Mouse (Mus musculus) intestine, postnatal 0 days (tissue): ENCODE data around the gene Emsy. TPM values are rescaled to one million over a fixed set of nuclear protein-coding genes. Genes with fewer than 3 reads are reported as not detected.

Experiments
- ATAC-seq: fragments of 200-750 bp; cut with Nextera tagmentation; 2 replicates; pipeline ENCODE4 v1.8.0; 2017; ENCODE audit warnings: mild to moderate bottlenecking, moderate TSS enrichment, moderate library complexity
- H3K27ac ChIP-seq: fragments of 300-500 bp; sonication (generic); 2 replicates; pipeline ENCODE4 v1.5.1; 2014; ENCODE audit warnings: mild to moderate bottlenecking, low read depth, low read length, moderate library complexity
- H3K27me3 ChIP-seq: fragments of 300-500 bp; sonication (generic); replicated peaks from 2 replicates; pipeline ENCODE4 v1.6.1; 2014; ENCODE audit warnings: low read length, mixed read lengths; ENCODE audit not compliant: control insufficient read depth, insufficient read depth
- H3K36me3 ChIP-seq: fragments of 300-500 bp; sonication (generic); 2 replicates; pipeline ENCODE4 v1.6.1; 2014; ENCODE audit warnings: mild to moderate bottlenecking, moderate library complexity; ENCODE audit not compliant: control insufficient read depth, insufficient read depth
- H3K4me1 ChIP-seq: fragments of 300-500 bp; sonication (generic); replicated peaks from 2 replicates; pipeline ENCODE4 v1.6.1; 2014; ENCODE audit warnings: antibody characterized with exemption, low read length, mixed read lengths; ENCODE audit not compliant: control insufficient read depth, insufficient read depth
- H3K4me2 ChIP-seq: fragments of 300-500 bp; sonication (generic); replicated peaks from 2 replicates; pipeline ENCODE4 v1.6.1; 2014; ENCODE audit warnings: low read depth, mild to moderate bottlenecking, moderate library complexity
- H3K4me3 ChIP-seq: fragments of 300-500 bp; sonication (generic); 2 replicates; pipeline ENCODE4 v1.5.1; 2014; ENCODE audit warnings: low read depth, low read length
- H3K9ac ChIP-seq: fragments of 300-500 bp; sonication (generic); 2 replicates; pipeline ENCODE4 v1.6.1; 2014; ENCODE audit warnings: mild to moderate bottlenecking, low read depth, low read length
- H3K9me3 ChIP-seq: fragments of 300-500 bp; sonication (generic); 2 replicates; pipeline ENCODE4 v1.6.1; 2016; ENCODE audit warnings: mixed run types; ENCODE audit not compliant: control insufficient read depth
- CTCF ChIP-seq: sonication (generic); IDR thresholded peaks from 2 replicates; pipeline ENCODE4 v1.5.1; 2016; ENCODE audit warnings: low read depth, mild to moderate bottlenecking, control low read depth, antibody characterized with exemption, moderate library complexity
- WGBS: fragments of 180-500 bp; shearing (Covaris S2); extraction: QIAGEN DNeasy Blood & Tissue Kit; methylation state at CpG from one replicate; pipeline ENCODE4 v1.1.7; 2014; 5-methylcytosine and 5-hydroxymethylcytosine counted together
- polyA plus RNA-seq: library from polyadenylated mRNA; unstranded; fragments of >200 nt; fragmentation: Nextera tagmentation; extraction: Ambion mirVana; gene quantifications from 2 replicates; pipeline ENCODE4 v1.2.1, GENCODE M21; 2015

Emsy gene
- polyA plus RNA-seq, 1 experiment from 2014 or later: 5.8 TPM

DNA sequence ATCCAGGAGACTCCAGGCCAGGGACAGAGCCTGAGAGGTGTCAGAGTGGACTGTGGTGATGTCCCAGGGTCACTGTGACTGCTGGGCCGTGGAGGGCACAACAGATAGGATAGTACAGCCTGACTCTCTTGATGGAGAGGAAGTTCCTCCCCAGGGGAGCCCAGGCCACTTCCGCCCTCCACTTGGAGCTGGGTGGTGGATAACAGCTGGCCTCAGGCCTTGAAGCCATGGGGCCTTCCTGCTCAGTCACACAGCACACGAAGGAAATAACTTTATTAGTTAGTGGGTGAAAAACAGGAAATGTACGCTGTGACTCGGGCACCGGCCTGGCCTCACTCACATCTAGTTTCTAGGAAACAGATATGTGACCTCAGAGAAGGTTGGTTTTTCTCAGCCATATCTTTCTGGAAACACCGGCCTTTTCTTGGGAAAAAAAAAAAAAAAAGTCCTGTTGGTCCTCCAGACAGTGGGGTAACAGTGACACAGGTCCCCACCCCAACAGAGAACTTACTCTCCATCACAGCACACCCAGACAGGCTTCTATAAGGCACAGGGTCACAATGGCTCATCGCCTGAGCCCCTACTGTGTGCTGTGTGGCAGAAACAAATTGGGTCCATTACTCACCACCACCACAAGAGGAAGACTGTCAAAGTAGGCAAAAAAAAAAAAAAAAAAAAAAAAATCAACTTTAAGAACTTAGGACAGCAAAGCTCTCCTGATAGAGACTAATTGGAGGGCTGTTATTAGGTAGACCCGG lies 91.8 kb downstream of the Emsy start:
- ATAC-seq: no peak
- Histone ChIP-seq H3K4me1 (no peaks in the 10 kb centered on the region; the same call in 1 of the 2 replicates), H3K4me3 (no peak overlapping the region), H3K9ac (no peak overlapping the region), H3K9me3 (no peaks in the 10 kb centered on the region), H3K36me3 (no peaks in the 10 kb centered on the region), H3K4me2 (no peak overlapping the region), H3K27me3 (no peaks in the 10 kb centered on the region), H3K27ac (peak overlapping the region; percentile 7; the same call in 1 of the 2 replicates)
- TF ChIP-seq CTCF: no peak
- WGBS: 64% methylated on average over 9 of the region's 9 CpGs

DNA sequence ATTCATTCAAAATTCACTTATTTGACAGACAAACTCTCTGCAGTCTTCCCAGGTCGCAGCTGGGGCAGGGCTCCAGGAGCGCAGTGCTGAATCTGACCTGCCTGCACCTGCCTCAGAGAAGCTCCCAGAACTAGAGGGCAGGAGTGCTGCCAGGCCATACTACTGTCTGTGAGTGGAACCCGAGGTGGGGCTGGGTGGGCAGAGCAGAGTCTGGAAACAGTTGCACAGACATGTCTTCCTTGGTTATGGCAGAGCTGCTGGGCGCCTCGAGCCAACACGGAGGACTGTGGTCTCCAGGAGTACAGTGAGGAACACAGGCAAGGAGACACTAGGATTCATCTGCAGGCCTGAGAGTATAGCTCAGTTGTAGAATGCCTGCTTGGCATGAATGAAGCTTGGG lies 92.6 kb downstream of the Emsy start:
- Histone ChIP-seq H3K9me3 (no peaks in the 10 kb centered on the region), H3K27ac (no peak overlapping the region), H3K27me3 (no peaks in the 10 kb centered on the region), H3K4me2 (no peak overlapping the region), H3K36me3 (no peaks in the 10 kb centered on the region), H3K4me1 (no peaks in the 10 kb centered on the region; the same call in 1 of the 2 replicates), H3K9ac (no peak overlapping the region), H3K4me3 (no peak overlapping the region)
- 92% methylated on average over 6 of the region's 6 CpGs for WGBS
- no peak for ATAC-seq
- TF ChIP-seq CTCF: no peak

DNA sequence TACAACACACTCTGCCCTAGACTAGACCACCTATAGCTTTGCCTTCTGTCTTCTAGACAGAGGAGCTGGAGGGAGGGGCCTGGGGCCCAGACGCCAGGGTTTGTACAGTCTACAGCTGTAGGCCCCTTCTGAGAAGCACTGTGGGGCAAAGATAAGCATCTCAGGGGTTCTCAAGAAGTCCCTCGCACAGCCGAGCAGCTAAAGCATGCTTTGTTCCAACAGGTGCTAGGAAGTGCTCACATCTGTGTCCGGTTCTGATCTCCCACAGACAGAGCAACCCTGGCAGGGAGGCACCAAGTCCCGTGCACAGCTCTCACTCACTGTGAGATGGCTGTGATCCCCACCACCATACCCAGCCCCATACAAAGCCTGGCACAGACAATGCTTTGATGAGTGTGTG lies 93.6 kb downstream of the Emsy start:
- Histone ChIP-seq H3K9ac (no peak overlapping the region), H3K9me3 (no peaks in the 10 kb centered on the region), H3K36me3 (no peaks in the 10 kb centered on the region), H3K4me2 (no peak overlapping the region), H3K27me3 (no peaks in the 10 kb centered on the region), H3K27ac (no peak overlapping the region), H3K4me3 (no peak overlapping the region), H3K4me1 (no peaks in the 10 kb centered on the region; the same call in 1 of the 2 replicates)
- TF ChIP-seq CTCF: no peak
- 68% methylated on average over 5 of the region's 5 CpGs for WGBS
- ATAC-seq: no peak

DNA sequence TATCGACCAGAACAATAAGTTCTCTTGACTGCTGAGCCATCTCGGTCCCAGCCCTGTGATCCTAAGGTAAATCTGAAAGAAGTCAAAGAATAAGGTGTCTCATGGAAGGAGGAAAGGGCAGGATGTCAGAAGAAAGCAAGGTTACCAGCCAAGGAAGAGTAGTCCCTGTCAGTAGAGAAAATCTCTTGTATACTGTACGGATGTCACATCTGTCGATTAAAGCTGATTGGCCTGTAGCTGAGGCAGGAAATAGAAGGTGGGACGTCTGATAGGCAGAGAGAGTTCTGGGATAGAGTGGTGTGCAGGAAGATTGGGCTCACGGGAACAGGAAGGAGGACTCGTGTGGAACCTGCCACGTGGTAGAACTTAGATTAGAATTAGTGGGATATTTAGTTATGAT lies 94.4 kb downstream of the Emsy start:
- TF ChIP-seq CTCF: no peak
- H3K4me2 ChIP-seq: no peak overlapping the region
- no peak overlapping the region for H3K9ac ChIP-seq
- no peaks in the 10 kb centered on the region for H3K9me3 ChIP-seq
- H3K27ac ChIP-seq: no peak overlapping the region
- no peaks in the 10 kb centered on the region for H3K27me3 ChIP-seq
- no peak overlapping the region for H3K4me3 ChIP-seq
- H3K4me1 ChIP-seq: no peaks in the 10 kb centered on the region; the same call in 1 of the 2 replicates
- no peaks in the 10 kb centered on the region for H3K36me3 ChIP-seq
- 81% methylated on average over 8 of the region's 8 CpGs for WGBS
- ATAC-seq: no peak

- TF ChIP-seq CTCF: no peak
- H3K4me1 ChIP-seq: no peaks in the 10 kb centered on the region
- no peaks in the 10 kb centered on the region for H3K27me3 ChIP-seq
- peak; percentile 46; the same call in 1 of the 2 replicates for ATAC-seq
- no peak overlapping the region for H3K27ac ChIP-seq
- H3K36me3 ChIP-seq: no peaks in the 10 kb centered on the region
- H3K4me3 ChIP-seq: no peak overlapping the region
- H3K9me3 ChIP-seq: no peaks in the 10 kb centered on the region
- H3K4me2 ChIP-seq: no peak overlapping the region
- H3K9ac ChIP-seq: no peak overlapping the region
- 73% methylated on average over 12 of the region's 12 CpGs for WGBS
Measured at GRCm38 (mm10) chr7:98561556-98562164, 94.9 kb downstream of the Emsy start.

DNA sequence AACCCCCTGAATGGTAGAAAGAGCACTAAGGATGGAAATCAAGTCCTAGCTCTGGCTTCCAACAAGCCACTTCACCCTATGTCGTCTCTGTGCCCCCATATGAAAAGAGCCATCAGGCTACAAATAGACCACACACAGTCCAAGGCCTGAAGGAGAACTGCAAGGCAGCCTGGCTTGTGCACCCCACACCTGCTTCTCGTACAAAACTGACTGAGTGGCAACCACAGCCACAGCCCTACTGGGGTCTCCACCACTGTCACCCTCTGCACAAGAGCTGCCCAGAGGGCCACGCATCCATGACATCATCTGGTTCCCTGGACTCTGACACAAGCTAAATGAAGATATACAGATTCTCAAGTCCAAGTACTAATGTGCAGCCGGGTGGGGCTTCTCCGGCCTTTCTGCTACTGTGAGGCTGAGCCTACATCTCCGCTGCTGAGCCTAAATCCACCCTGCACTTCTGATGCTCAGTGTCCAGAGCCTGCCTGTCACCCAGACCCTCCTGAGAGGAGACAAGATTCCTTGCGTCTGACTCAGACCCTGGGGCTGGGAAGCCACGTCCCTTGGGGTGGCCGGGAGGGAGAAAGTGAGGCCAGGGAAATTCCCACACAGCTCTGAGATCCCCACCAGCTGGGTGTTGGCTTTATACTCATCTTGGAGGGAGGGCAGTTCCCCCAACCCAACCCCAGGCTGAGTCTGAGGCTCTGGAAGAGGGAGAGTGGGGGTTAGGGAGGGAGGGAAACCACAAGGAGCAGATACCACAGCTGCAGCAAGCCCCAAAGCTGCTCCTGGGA lies 98.3 kb downstream of the Emsy start:
- no peaks in the 10 kb centered on the region for H3K4me1 ChIP-seq
- 55% methylated on average over 9 of the region's 9 CpGs for WGBS
- no peak overlapping the region for H3K9ac ChIP-seq
- no peak overlapping the region for H3K27ac ChIP-seq
- no peaks in the 10 kb centered on the region for H3K9me3 ChIP-seq
- TF ChIP-seq CTCF: no peak
- H3K4me2 ChIP-seq: no peak overlapping the region
- H3K36me3 ChIP-seq: no peaks in the 10 kb centered on the region
- no peak for ATAC-seq
- H3K27me3 ChIP-seq: no peaks in the 10 kb centered on the region
- H3K4me3 ChIP-seq: no peak overlapping the region
